Mouse (Mus musculus) gastrocnemius, adult 18-20 months (tissue): ENCODE measurements at regions not wholly inside any gene's neighbourhood (a gene's known extent, or its start where the extent isn't known, plus 50 kb on each side); places are given as distances from the start of the nearest gene placed in this dataset. TPM values are rescaled to one million over a fixed set of nuclear protein-coding genes. Genes with fewer than 3 reads are reported as not detected.
"Not testable (repeated sequence)": the region's sequence is repeated elsewhere in the genome, so short reads cannot be mapped to it uniquely, and the experiment has no call there.

ENCODE experiments used
- DNase-seq: peaks from one replicate; pipeline ENCODE4 v3.0.0; 2021; ENCODE audit warnings: low spot score
- microRNA-seq: library from miRNA; unstranded; fragments of <30 nt; microRNA quantifications from one replicate; pipeline ENCODE4 v1.2.0, GENCODE M21; 2021

GRCm38 (mm10) chr7:113694466-113694865 is 71.3 kb upstream of the Spon1 start:
- no peak for DNase-seq

GRCm38 (mm10) chr7:113705929-113706328 is 59.9 kb upstream of the Spon1 start:
- no peak for DNase-seq

- DNase-seq: no peak
Observed at GRCm38 (mm10) chr7:113707596-113707995, 58.2 kb upstream of the Spon1 start.

GRCm38 (mm10) chr7:113710541-113711270 is 55.1 kb upstream of the Spon1 start:
- DNase-seq: no peak

- DNase-seq: not testable (repeated sequence)
Observed at GRCm38 (mm10) chr7:113711356-113711755, 54.4 kb upstream of the Spon1 start.

Small RNAs in the stretch of these regions (microRNA-seq; reads per million reads assigned to microRNA genes)
- gene Gm23700: not detected
